Mouse (Mus musculus): ENCODE measurements at regions not wholly inside any gene's neighbourhood (a gene's known extent, or its start where the extent isn't known, plus 50 kb on each side); places are given as distances from the start of the nearest gene placed in this dataset.

GRCm38 (mm10) chr3:143914341-143915217 is 290.4 kb downstream of the Lmo4 start:
- TF ChIP-seq CTCF (IDR thresholded peaks at IDR 0.05; ENCODE audit: low read depth) (no peak), EP300 (IDR thresholded peaks at IDR 0.05; ENCODE audit: low read depth) (no peak)
